Mouse (Mus musculus): ENCODE data around the gene Itpr3. TPM values are rescaled to one million over a fixed set of nuclear protein-coding genes. Genes with fewer than 3 reads are reported as not detected.
A peak's percentile ranks its signal among the peaks of the same experiment; 100 is the strongest.

The Itpr3 gene
- total RNA-seq, 2 experiments from 2014 or later: 1.9 to 2.0 TPM

GRCm38 (mm10) chr17:27160905-27161304 lies 103.8 kb downstream of the Itpr3 start:
- no peak for DNase-seq (ENCODE audit: low spot score in 2 of 2)
- intact Hi-C loops (cut with DNase I): no loop called here

GRCm38 (mm10) chr17:27165054-27165773 lies 108.1 kb downstream of the Itpr3 start:
- DNase-seq (ENCODE audit: low spot score in 2 of 2): peak; percentile 49 to 70
- intact Hi-C loops (cut with DNase I): loop anchor here (2.0 kb wide), 1 partner anchor 356 kb away; the partner anchor contains the start of gene Grm4

- intact Hi-C loops (cut with DNase I): no loop called here
- DNase-seq (ENCODE audit: low spot score in 2 of 2): no peak
Measured at GRCm38 (mm10) chr17:27166901-27167300, 109.8 kb downstream of the Itpr3 start.

- intact Hi-C loops (cut with DNase I): no loop called here
- DNase-seq (ENCODE audit: low spot score in 2 of 2): no peak
Measured at GRCm38 (mm10) chr17:27167545-27167944, 110.4 kb downstream of the Itpr3 start, which contains the start of gene Ip6k3. TSS of gene Ip6k3 (minus strand) at chr17:27167795.

- DNase-seq (ENCODE audit: low spot score in 2 of 2): no peak
- intact Hi-C loops (cut with DNase I): no loop called here
Measured at GRCm38 (mm10) chr17:27168569-27168968, 111.5 kb downstream of the Itpr3 start.

GRCm38 (mm10) chr17:27169952-27170695 lies 113.0 kb downstream of the Itpr3 start:
- intact Hi-C loops (cut with DNase I): no loop called here
- DNase-seq (ENCODE audit: low spot score in 2 of 2): no peak

GRCm38 (mm10) chr17:27171121-27171520 lies 114.0 kb downstream of the Itpr3 start:
- intact Hi-C loops (cut with DNase I): no loop called here
- no peak for DNase-seq (ENCODE audit: low spot score in 2 of 2)

Small RNA genes lying within 50 kb of the gene (microRNA-seq; reads per million reads assigned to microRNA genes)
- gene Mir7677: 0 reads per million in 2 experiments

Other genes starting within 250 kb of the Itpr3 start
- gene Nkx2-5, start 212.3 kb upstream of the Itpr3 start, total RNA-seq (2021): not detected
- 1 to 10 TPM; 3.1 to 3.9 TPM for gene Kifc5b, start 140.2 kb upstream of the Itpr3 start, total RNA-seq (2021)
- gene Phf1, start 124.3 kb upstream of the Itpr3 start, total RNA-seq (2021): 10 to 100 TPM; 24.8 to 25.0 TPM
- gene Cuta, start 117.7 kb upstream of the Itpr3 start, total RNA-seq (2021): 100 to 1,000 TPM; 111 to 123 TPM
- 100 to 1,000 TPM; 492 TPM for gene Syngap1, start 116.1 kb upstream of the Itpr3 start, total RNA-seq (2021)
- gene Zbtb9, start 84.1 kb upstream of the Itpr3 start, total RNA-seq (2021): 10 to 100 TPM; 17.7 to 18.8 TPM
- gene Bak1, start 28.3 kb upstream of the Itpr3 start, total RNA-seq (2021): 10 to 100 TPM; 17.0 to 17.8 TPM
- 100 to 1,000 TPM; 215 to 241 TPM for gene Uqcc2, start 76.6 kb downstream of the Itpr3 start, total RNA-seq (2021)
- under 1 TPM; 0.32 to 0.44 TPM for gene Ip6k3, start 110.5 kb downstream of the Itpr3 start, total RNA-seq (2021)
- gene Lemd2, start 147.2 kb downstream of the Itpr3 start, total RNA-seq (2021): 10 to 100 TPM; 39.9 to 44.1 TPM

Data from left cerebral cortex, postnatal 25 days (tissue).